Mouse (Mus musculus): ENCODE measurements around the gene Scyl3.

Gene Scyl3

GRCm38 (mm10) chr1:163964008-163964689 lies 35.2 kb downstream of the Scyl3 start:
- no peak for DNase-seq

DNA sequence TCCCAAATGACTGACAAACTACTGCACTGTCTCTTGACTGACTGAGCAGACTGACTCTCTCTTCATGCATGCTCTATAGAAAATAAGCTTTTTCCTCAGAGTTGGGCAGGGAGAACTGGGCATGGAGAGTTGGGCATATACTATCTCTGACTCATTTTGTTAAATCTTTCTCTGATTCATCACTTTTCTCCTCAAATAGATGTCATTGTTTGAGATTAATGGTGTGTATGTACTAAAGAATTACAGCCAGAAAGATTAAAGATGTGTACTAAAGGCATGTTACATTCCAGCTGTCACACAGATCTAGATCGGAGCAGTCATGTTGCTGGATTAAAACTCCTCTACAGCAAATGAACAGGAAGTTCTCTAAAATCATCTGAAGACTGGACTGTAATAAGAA lies 45.6 kb downstream of the Scyl3 start:
- DNase-seq: no peak

- DNase-seq: no peak
Measured at GRCm38 (mm10) chr1:163975088-163975487, 46.2 kb downstream of the Scyl3 start.

DNA sequence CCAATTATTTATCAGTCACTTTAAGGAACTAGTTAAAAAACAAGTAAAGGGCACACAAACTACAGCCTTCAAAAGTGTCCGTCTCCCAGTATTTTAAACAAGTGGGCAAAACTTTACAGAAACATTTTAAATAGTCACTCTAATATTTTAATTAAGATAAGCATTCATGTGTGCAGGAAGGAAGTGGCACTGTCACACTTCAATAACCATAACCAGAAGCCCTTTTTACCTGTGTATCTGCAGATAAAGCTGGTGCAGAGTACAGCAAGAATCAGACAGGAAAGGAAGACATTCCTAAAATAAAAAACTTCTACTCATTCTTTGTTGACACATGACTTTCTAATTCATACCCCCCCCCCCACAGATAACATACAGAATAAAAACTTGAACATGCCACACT lies 47.6 kb downstream of the Scyl3 start:
- no peak for DNase-seq

GRCm38 (mm10) chr1:163992371-163992770 lies 63.5 kb downstream of the Scyl3 start:
- no peak for DNase-seq

DNA sequence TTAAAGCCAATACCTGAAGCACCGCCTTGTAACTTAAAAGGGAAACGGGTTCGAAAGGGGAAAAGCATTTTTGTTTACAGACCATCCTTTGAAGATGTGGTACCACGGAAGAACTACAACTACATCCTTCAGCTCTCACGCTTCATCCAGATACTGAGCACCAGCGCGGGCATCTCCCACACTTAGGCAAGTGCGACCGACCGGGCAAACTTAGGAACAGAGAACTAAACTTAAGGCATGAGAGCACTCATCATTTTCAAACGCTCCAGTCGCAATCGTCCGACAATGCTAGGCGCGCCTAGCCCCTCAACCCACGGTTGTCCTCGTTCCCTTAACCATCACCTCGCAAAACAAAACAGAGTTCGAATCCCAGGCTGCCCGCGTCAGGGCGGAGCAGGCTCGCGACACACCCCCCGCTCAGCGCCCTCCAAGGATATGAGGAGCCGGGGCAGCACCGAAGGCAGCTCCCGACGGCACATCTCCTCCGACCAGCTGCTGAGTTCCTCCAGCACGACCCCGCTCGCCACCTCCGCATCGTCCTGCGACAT lies 65.3 kb downstream of the Scyl3 start:
- DNase-seq: no peak

GRCm38 (mm10) chr1:163994721-163995608 lies 66.1 kb downstream of the Scyl3 start, which contains the start of the genes BC055324 and Mettl18:
TSS of gene BC055324 (minus strand) at chr1:163994796.
TSS of gene Mettl18 (plus strand) at chr1:163994889.
- DNase-seq: peak; percentile 86

GRCm38 (mm10) chr1:163995609-163995913 lies 66.7 kb downstream of the Scyl3 start:
- no peak for DNase-seq

DNA sequence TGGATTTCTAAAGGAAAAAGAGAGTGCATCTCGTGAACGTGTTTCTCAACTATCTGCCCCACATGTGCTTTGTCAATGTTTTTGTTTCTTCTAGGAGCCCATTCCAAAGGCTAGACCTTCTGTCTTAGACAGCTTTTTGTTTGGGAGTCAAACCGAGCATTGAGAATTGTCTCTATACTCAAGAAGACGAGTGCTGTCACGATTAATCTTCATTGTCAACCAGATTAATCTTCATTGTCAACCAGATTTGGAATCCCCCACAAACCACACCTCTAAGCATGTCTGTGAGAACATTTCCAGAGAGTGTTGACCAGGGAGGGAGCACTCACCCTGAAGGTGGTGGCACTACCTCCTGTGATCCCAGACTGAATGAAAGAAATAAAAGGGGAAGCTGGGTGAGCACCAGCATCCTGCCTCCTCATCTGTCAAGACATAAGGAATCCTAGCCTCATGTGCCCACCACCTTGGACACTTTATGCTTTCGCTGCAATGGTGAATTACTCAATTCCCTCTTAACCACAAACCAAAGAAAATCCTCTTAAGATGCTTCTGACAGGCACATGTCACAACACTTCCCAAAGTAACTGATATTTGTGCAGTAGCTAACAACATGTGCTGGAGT lies 73.0 kb downstream of the Scyl3 start:
- no peak for DNase-seq

DNA sequence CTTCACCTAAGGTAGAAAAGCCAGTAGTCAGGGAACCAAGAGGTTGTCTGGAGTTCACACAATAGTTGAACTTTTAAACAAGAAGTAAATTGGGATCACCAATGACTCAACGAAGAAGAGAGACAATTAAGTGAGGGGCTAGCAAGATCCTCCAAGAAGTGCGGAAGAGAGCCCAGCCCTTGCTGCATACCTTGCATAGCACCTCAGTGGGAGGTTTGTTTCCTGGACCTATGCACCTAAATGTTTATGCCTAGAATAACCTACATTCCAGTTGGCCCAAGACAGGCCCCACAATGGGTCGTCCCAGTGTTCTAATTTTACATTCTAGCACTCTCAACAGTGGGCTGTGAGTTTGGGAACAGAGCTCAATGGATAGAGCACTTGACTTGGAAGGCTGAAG lies 75.4 kb downstream of the Scyl3 start:
- no peak for DNase-seq

Measured in kidney, adult 11 months (tissue).